Mouse (Mus musculus): ENCODE data around the gene Plek. TPM values are rescaled to one million over a fixed set of nuclear protein-coding genes. Genes with fewer than 3 reads are reported as not detected.

Plek gene
- polyA plus RNA-seq, 1 experiment, result 1.4 TPM

DNA sequence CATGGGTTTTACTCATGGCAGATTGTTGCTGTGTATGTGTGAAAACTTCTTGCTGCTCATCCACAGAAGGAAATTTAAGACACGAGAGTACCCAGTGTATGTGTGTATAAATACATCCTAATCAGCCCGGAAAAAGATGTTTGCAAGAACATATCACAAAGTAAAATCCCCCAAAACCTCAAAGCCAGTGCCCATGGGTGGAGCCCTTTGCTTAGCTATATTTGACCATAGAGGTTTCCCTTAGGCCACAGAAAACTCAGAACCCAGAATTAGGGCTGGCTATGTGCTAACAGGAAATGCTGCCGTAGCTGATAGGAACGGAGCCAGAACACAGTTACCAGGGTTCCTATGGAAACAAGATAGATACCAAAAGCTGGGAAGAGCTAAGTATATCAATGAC lies 75.2 kb downstream of the Plek start:
- peak; percentile 13 for TF ChIP-seq GATA1 (IDR thresholded peaks at IDR 0.05; ENCODE audit: low read length)

DNA sequence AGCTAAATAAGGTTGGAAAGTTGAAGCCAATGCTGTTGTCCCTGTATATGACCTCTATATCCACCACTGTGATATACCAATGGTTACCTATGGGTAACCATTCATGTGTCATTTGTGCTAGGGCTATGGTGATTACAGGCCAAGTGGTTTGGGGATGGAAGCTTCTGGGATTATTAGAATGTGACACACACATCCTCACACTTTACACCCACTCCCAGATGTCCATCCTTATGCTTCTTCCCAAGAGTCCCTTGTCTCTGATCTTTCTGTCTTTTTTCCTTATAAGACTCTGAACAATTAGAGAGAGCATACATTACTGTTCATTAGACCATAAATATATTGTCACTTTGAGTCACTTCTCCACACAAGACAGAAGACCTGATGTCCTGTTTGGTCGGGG lies 79.1 kb downstream of the Plek start:
- TF ChIP-seq GATA1 (IDR thresholded peaks at IDR 0.05; ENCODE audit: low read length), result no peak

DNA sequence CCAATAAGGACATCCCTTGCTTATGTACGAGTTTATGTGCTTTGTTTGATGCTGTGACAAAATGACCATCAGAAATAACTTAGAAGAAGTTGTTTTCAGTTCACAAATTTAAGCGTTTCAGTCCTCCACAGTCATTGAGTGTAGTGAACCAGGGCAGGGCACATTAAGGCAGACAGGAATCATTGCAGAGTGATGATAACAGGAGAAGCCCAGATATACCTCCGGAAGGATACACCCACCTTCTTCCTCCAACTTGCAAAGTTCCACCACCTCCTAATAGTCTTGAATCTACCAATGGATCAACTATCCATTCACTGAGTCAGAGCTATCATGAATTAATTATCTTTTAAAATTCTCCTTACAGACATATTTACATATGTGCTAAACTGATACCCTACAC lies 80.2 kb downstream of the Plek start:
- no peak for TF ChIP-seq GATA1 (IDR thresholded peaks at IDR 0.05; ENCODE audit: low read length)

DNA sequence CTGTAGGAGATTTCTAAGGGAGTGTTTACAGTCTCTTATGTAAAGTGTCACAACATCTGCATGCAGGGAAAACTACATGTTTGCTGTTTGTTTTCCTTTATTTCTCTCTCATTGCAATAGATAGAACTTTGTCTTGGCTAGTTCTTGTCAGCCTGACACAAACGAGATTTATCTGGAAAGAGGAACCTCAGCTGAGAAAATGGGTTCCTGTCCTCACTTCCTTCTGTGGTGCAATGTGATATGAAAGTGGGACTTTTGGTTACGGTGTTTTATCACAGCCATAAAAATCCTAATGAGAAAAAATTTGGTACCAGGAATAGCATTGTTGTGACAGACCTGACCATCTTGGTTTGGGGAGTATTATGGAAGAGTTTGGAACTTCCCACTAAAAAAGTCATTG lies 82.5 kb downstream of the Plek start:
- no peak for TF ChIP-seq GATA1 (IDR thresholded peaks at IDR 0.05; ENCODE audit: low read length)

DNA sequence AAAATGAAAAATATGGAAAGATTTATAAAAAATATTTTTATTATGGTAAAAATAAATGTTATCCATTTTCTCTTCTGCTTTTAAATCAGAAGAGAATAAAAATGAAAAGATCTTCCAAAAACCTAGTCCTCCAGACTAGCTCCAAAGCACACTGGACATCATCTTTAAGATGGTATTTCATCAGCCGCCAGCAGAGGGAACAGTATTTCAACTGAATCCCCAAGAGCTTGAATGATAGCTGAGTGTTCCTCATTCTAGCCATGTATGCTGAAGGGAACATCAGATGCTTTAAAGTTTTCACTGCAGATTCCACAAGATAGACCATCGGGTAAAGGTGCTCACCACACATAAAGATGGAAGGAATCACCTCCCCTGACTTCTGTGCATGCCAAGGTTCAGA lies 84.4 kb downstream of the Plek start:
- no peak for TF ChIP-seq GATA1 (IDR thresholded peaks at IDR 0.05; ENCODE audit: low read length)

DNA sequence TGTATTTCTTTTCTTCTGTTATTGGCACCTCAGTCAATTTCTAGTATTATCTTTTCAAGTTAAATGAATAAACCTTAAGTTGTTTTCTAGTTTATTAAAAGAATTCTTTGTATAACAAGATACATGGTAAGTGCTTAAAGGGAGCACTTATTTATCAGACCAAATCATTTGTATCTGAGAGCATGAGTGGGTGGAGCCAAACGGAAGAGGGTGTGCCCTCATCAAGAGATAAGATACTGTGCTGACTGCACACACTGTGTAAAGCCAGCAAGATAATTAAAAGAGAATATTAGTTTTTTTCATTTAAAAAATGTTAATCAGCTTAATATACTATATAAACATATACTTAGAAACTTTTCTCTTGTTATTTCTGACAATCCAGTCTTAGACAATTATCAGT lies 93.7 kb downstream of the Plek start:
- TF ChIP-seq GATA1 (IDR thresholded peaks at IDR 0.05; ENCODE audit: low read length), result peak; percentile 44

DNA sequence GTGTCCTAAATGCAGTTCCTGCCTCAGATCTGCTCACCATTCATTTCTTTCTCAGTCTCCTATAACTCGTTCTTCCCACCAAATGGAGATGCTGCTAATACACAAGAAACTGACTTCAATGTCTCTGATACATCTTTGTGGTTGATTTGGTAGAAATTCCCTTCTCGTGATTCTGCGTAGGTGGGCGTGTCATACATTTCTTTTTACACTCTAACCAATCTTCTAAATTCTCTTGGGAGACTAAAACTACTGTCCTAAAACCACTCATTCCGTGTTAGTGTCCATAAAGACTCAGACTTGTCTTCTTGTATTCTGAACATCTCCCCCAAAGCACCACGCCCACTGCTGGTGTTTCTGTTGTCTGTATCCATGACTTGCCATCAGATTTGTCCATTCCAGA lies 95.2 kb downstream of the Plek start:
- no peak for TF ChIP-seq GATA1 (IDR thresholded peaks at IDR 0.05; ENCODE audit: low read length)

DNA sequence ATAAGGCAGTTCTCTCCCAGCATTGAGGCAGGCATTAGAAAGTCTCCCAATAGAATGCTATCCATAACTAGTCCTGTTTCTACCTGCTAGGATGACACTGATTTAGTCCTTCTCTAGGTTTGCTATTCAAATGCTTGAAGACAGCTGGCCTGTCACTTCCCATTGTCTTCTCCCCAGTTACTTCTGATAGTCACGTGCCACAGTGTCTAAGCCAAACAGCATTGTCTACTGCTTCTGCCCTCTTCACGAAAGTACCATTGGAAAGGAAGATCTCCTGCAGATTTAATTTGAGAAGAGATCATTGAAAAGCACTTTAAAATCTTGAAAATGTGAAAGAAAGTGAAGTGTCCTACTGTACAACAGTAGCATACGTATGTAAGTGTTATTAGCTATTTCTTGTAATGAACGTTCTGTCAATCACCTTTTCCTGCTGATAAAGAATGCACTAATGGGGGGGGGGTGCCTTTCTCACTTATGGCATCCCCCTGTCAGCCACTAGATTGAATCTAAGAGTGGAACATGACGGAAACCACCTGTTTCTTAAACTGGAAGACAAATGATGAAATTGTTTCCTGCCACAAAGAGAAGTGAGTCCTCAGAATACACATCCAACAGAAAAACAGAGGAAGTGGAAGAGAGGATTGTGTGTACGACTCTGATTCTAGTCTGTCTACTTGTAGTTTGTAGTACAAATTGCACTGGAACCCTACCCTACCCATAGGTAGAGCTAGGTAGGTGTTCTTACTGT lies 95.9 kb downstream of the Plek start:
- TF ChIP-seq GATA1 (IDR thresholded peaks at IDR 0.05; ENCODE audit: low read length), result no peak

DNA sequence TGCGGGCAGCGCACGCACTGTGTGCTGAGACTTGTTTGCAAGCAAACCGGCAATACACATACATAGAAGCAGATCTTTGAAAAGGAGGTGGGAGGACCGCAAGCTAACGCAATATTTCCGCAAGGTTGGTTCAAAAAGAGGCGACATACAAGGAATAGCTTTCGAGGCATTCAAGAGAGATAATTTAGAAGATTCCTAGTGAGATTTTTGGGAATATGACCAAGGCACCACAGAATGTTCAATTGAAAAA lies 100.5 kb downstream of the Plek start:
- TF ChIP-seq GATA1 (IDR thresholded peaks at IDR 0.05; ENCODE audit: low read length), result no peak

DNA sequence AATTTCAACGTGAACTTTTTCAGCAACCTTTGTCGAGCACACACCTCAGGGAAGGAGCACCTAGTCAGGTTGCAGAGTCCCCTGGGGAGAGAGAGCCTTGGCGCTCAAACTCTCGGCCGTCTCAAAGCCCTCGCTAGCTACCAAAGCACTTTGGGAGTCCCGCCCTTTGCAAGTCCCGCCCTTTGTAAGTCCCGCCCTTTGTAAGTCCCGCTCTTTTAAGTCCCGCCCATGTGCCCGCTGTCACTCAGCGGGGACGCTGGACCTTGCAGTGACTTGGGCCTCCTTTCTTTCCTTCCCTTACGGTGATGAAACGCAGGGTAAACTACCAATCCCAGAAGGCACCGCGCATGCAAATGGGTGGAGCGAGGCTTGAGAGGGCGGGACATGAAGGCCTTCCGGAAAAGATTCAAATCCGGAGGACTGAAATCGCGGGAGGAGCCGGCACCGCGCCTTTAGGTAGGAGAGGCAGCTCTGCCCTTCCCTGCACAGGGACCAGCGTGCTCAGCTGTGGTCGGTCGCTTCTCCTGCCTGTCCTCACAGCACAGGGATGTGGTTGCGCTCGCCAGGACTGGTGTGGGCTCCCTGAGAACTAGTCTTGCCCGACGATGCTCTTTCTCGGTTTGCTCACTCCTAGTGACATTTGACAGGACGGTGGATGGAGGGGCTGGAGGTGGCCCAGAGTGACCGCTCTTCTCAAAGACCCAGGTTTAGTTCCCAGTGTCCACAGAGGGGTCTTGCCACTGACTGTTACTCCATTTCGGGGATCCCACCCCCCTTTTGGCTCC lies 101.0 kb downstream of the Plek start, which contains the start of gene Fbxo48:
TSS of gene Fbxo48 (plus strand) at position 400 of the 785 bp plus-strand sequence.
- no peak for TF ChIP-seq GATA1 (IDR thresholded peaks at IDR 0.05; ENCODE audit: low read length)

DNA sequence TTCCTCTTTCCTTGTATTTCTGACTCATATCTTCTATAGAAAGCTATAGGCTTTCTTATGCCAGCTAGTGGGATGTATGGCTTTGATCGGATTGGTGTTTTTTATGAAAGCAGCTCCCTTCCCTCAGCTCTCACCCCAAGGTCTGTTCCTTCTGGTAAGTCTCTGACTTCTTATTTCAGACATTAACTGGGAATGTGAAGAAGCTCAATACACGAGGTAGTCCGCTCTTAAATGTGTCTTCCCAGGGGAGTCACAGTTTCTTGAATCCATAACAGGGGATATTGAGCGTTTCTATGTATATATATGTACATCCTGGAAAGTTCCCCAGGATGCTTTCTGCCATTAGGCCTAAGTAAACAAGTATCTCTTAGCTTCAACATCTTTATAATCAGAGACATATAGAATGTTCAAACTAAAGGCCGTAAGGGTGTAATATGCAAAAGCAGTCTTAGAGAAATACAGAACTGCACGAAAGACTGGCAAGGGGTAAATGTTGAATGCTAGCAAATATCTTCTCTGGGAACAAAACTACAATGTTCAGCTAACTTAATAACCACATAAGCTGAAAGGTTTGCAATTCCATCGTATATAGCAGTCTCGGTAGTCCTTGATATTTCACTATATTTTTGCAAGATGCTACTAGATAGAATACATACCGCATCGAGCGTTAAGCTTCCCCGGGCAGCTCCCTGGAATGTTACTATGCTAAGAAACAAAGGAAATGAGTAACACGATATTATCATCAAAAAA lies 101.8 kb downstream of the Plek start:
- TF ChIP-seq GATA1 (IDR thresholded peaks at IDR 0.05; ENCODE audit: low read length), result no peak

DNA sequence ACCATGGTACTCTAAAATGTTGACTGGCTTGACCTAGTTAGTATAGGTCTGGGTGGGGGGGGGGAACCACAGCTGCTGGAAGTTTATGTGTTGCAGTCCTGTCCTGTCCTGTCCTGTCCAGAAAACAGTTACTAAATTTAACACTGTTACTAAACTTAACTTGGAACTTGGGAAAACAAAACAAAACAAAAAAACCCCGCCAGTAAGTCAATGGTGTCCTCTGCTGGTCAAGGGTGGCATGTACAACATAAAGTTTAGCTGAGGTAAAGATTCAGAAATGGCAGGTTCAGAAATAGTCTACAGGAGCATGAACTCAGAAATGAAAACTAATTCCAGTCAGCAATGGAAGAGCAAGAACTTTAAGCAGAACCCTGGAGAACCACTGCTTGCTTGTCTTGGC lies 103.4 kb downstream of the Plek start:
- no peak for TF ChIP-seq GATA1 (IDR thresholded peaks at IDR 0.05; ENCODE audit: low read length)

DNA sequence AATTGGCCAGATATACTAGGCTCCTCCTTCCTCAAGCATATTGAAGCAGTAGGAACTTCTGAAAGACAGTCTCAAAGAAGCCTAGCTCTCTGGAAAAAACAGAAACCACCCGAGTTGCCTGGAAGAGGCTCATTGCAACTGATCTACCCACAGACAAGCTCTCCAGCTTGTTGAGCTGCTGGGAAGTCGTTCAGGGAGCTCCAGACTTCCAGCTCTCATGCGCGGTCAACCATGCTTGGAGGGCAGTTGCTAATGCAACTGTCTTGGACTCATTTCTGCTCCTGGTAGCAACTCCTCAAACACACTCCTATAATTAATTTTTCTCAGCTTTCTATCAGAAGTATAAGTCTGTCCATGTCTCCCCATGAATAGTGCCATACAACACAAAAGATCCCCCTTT lies 109.2 kb downstream of the Plek start:
- TF ChIP-seq GATA1 (IDR thresholded peaks at IDR 0.05; ENCODE audit: low read length), result no peak

DNA sequence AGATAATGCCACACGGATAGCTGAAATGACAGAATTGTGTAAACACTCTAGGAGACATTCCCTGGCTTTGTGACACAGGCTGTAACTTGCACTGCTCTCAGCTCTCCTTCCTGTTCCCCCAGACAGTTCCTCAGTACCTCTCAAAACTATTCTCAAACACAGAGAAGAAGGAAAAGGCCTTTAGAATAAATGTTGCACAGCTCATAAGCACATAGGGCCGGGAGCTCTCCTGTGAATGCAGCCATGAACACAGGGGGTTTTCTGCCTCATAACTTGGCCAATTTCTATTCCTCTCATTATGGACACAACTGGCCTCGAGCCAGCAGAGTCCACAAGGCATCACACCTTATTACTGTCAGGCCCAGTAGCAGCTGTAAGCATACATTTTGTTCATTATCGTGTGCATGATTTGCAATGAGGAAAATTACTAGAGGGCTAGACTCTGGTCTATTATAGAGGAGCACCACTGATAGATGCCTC lies 110.2 kb downstream of the Plek start:
- TF ChIP-seq GATA1 (IDR thresholded peaks at IDR 0.05; ENCODE audit: low read length), result no peak

DNA sequence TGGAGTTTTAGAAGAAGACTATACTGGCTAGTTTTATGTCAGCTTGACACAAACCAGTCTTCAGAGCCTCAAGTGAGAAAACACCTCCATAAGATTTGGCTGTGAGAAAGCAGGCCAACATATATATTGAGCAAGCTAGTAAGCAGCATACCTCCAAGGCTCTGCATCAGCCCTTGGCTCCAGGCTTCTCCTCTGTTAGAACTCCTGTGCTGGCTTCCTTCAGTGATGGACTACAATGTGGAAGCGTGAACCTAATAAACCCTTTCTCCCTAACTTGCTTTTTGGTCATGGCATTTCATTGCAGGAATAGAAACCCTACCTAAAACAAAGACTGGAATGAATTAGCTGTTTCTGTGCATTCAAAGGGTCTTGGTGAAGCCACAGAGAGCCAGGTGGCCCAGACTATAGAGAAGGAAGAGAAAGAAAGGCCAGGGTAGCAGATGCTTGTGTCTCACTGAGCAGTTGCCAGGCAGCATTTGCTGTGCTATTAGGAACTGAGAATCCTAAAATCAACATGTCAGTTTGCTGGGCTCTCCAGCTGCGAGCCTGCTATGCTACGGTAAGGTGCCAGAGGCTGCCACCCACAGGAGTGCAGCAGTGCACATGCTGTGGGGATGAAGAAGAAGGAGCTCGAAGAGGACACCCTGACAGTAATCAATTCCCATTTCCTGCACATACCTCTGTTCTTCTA lies 110.9 kb downstream of the Plek start:
- no peak for TF ChIP-seq GATA1 (IDR thresholded peaks at IDR 0.05; ENCODE audit: low read length)

All from G1E-ER4 (cell line).